Mouse (Mus musculus) heart, adult 18-20 months (tissue): ENCODE data around the gene Gm21969. TPM values are rescaled to one million over a fixed set of nuclear protein-coding genes. Genes with fewer than 3 reads are reported as not detected.

Experiments used
- DNase-seq, 2 experiments: peaks; one replicate each; pipeline ENCODE4 v3.0.0; 2021 to 2022; ENCODE audit warnings: mixed read lengths in 1 of 2
- total RNA-seq, 2 experiments: library from RNA; stranded (reverse); gene quantifications; 2 replicates each; pipeline ENCODE4 v1.2.3; 2021

Gm21969 gene
- total RNA-seq, 2 experiments from 2014 or later: not detected

DNA sequence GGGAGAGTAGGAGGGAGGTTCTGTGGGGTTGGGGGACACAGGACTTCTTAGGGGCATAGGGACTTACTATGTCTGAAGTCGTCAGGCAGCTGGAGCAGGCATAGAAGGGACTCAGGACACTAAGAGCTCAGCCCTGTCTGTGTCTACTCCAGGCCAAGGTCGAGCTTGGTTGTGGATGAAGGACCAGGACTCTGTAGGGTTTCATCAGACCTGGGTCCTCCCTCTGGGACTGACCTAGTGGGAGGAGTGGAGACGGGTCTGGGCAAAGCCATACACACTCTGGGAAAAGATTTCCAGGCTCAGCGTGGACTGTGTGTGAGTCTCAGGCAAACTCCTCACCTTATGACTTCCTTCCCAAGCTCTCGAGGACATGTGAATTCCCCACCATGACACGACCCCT, 16.8 kb downstream of the Gm21969 start:
- no peak for DNase-seq

DNA sequence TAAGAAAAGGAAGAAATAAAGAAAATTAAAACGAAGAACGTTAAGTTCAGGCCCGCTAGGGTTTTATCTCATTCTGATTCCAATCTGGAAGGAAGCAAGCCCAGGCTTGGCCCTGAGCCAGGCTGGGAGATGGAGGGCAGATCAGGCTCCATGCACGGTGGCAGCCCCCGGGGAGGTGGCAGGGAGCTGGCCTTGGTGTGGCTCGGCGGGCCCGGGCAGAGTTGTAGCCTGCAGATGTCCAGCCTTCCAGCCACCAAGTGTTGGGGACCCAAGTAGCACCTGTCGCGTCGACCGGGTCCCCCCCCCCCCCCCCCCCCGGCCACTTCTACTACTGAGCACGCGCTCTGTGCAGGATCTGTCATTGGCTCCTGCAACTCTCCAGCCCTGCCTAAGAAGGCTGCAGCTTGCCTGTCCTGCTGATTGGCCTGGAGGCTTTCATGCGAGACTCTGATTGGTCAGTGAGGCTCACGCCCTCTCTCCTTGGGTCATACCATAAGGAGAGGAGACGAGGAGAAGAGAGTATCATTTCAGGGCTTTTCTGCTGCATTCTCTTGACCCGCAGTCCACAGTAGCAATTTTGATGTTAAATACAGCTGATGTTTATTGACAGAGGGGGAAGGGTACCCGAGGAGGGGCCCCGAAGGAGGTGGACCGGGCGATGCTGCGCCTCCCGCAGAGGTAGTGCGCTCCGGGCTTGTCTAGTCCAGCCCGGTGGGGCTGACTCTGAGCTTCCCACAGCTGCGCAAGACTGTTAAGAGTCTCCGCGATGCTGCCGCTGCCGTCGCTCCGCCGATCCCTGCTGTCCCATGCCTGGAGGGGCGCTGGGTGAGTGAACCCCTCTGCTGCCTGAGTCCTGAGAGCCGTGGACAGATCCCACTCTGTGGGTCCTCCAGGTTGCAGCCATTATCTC, 19.6 kb downstream of the Gm21969 start, which contains the start of gene Aldh4a1:
TSS of gene Aldh4a1 (plus strand) at position 494 of the 910 bp plus-strand sequence.
- peak; percentile 91 to 97 for DNase-seq

DNA sequence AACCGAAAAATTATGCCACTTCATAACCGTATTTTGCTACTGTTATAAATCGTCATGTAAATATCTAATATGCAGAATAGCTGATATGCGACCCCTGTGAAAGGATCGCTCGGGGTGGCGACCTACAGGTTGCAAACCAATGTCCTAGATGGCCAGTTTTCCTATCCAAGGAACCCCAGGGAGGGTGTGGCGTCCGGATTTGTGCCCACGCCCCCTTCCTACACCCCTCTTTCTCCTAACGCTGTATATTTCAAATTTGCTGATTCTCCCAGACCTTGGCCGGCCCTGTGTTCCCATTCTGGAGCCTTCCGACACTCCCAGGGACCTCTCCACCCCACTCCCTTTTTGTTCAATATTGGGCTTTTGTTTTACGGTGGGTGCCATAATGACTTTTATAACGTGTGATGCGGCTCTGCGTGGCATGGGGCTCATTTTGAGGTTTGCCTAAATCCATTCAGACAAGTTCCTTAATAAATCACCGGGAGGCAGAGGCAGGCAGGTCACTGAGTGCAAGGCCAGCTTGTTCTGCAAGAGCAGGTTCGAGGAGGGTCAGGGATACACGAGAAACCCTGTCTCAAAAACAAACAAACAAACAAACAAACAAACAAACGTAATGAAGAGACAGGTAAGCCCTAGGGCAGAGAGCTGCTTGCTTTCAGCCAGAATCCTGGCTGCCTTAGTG, 20.6 kb downstream of the Gm21969 start:
- DNase-seq: no peak

DNA sequence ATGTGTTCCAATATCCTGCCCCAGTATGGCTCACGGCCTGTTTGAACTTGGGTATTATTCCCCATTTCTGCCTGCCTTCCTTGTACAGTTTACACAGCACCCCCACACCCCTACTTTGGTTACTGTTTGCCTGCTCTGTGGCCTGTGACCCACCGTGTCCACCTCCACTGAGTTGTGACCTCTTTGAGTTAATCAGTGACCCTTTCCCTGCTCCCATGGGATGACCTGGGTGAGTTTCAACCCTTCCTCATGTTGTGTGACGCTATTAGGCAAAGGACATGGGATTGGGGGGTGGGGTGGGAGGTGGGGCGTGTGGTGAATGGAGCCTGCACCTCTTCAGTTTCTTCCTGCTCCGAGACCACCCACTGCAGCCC, 21.1 kb downstream of the Gm21969 start:
- DNase-seq: no peak

DNA sequence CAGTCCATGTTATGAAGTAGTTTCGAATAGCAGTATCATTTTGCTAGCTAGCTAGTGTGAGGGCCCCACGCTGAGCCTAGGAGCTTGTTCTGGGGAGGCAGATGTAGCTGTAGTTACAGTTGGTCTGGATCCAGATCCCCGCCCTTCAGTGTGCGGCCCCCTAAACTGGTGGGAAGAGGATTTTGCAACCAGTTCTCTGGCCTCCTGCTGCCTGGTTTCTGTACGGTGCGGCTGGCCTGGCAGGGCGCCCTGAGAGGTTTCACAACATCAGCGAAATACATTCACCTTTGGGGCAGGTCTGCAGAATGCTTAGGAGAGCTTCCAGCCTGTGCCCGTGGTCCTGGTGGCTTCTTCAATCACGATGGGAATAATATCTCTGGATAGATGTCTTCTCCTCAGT, 21.7 kb downstream of the Gm21969 start:
- DNase-seq: peak in 1 of 2 experiments; percentile 29

DNA sequence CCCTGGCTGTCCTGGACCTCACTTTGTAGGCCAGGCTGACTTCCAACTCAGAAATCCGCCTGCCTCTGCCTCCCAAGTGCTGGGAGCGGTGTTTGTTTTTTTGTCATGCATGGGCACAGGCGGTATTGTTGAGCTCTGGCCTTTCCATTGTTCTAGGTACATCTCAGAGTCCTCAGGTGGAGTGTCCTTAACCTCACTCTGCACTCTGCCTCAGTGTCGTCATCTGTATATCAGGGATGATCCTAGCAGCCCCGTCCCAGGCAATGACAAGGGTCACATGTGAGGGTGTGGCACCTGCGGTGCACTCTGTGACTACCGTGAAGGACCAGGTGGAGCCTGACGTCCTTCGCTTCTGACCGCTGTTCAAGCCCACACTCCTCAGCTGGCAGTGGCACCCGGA, 24.4 kb downstream of the Gm21969 start:
- DNase-seq: no peak

DNA sequence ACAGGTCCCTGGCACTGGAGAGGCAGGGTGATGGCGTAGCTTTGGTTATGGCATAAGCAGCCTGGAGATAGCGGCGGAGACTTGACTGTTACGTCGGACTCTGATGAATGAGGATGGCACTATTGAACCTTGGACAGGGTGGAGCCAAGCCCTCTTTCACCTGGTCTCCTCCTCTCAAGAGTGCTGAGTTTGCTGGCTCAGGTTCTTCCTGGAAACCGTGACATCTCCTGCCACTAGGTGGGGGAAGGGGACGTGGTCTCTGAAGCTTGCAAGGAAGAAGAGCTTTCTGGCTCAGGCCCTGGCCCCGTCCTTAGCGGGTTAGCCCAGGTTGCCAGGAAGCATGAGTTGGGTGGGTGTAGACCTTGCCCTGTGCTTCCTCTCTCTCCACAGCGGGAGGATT, 27.2 kb downstream of the Gm21969 start:
- no peak for DNase-seq

DNA sequence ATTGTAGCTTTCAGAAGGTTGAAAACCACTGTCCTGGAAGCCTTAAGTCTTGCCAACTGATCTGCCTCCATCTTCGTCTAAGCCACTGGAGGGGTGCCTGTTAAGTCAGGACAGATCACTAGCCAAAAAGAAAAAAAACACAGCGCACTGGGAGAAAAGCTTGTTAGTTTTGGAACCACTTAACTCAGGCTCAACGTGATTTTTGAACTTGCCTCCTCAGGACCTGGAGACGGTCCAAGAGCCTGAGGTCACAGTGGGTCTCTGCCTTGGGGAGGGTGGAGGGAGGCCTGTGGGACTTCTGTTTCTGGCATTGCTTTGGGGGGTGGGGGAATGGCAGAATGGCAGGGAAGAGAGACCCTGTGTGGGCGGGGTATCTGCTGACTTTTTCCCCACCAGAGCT, 28.2 kb downstream of the Gm21969 start:
- peak in 1 of 2 experiments; percentile 42 for DNase-seq

DNA sequence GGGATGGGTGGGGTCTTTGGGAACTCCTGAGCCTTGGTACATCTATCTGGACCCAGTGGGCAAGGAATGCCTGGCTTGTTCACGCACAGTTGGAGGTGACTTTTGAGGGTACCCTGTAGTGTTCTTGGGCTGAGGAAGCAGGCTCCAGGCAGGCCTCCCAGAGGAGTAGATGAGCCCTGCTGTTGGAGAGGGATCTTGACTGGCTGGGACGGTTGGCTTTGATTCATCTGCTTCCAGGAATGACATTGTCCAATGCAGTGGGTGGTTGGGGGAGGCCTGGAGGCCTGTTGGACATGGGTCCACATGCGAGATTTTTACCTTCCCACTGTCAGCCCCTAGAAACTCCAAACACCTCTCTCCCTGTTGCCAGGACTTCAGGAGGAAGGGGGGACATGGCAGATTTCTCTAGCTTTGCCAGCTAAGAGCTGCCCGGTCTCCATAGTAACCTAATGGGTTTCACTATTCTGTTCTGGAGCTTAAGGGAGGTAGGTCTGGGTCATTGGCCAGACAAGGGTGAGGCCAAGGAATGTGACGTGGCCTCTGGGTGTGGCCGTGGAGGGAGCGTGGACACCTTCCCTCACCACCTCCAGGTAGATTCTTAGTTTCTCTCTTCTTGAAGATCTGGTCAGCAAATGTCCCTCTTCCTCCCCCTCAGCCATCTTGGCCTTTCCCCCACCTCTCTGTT, 28.7 kb downstream of the Gm21969 start:
- DNase-seq: no peak

DNA sequence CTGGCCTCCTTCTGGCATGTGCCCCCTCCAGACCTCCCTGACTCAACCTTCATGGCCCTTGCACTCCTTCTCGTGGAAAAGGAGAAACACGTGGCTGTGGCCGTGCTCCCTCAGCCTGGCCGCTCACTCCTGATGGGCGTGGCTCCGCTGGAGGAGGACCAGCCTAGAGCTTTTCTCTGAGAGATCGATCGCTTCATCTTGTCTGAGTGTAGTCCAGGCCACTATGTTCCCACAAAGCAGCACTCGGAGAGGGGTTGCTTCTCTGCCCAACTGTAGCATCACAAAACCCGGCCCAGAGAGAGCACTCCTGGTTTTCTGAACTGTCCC, 29.2 kb downstream of the Gm21969 start:
- DNase-seq: no peak

DNA sequence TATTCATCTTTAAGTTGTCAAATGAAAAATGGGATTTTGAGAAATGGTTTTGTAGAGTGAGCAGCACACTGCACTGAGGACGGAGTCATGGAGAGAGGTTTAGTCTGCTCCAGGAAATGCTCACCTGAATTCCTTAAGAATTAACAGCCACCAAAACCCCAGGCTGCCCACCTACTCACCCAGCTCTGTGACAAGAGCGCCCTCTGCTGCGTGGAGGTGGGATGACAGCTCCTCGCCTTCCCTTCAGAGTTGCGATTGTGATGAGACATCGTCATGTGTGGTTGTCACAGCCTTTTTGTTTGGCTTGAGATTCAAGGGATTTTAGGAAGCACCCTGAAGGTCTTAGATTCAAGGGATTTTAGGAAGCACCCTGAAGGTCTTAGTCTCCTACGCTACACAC, 33.4 kb downstream of the Gm21969 start:
- peak; percentile 51 to 90 for DNase-seq

DNA sequence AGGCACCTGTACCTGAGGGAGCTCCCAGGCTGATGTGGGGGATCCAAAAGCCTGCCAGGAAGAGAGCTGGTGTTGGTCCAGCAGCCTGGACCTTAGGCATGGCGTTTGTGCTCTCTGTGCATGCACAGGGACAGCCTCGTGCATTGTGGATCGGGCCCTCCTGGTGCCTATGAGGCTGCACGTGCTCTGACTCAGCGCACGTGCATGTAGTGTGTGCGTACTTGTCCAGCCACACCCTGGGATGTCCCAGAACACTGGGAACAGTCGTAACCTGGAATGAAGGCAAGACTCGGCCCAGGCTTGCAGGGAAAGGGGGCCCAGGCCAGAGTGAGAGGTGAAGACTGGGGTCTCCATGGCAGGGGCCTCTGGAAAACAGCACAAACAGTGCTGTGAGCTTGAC, 34.9 kb downstream of the Gm21969 start:
- DNase-seq: no peak

DNA sequence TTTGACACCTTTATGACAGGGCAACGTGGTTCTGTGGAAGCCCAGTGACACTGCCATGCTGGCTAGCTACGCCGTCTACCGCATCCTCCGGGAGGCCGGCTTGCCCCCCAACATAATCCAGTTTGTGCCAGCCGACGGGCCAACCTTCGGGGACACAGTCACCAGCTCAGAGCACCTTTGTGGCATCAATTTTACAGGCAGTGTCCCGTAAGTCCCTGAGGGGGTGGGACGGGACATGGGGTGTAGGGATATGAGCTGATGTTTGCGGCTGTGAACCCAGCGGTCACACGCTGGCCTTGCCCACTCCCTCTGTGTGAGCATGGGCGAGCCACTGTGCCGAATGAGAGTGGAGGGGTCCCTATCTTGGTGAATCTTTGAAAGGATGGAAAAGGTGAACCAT, 35.4 kb downstream of the Gm21969 start:
- DNase-seq: no peak

DNA sequence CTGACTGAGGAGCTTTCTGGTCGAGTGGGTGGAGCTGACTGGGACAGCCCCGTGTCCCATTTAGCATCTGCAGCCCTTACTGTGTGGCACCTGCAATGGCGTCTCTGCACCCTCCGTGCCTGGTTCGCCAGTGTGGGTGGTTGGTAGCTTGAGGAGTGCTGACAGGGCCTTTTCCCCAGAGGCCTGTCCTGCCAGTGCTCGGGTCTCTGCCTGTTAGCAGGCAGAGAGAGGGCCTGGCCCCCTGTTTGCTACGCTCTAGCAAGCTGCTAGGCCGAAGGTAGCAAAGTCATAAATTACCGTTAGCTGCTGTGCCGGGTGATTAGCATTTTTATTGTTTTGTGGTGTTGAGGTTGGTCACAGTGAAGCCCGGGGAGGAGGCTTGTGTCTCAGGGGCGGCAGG, 36.8 kb downstream of the Gm21969 start:
- DNase-seq: no peak

DNA sequence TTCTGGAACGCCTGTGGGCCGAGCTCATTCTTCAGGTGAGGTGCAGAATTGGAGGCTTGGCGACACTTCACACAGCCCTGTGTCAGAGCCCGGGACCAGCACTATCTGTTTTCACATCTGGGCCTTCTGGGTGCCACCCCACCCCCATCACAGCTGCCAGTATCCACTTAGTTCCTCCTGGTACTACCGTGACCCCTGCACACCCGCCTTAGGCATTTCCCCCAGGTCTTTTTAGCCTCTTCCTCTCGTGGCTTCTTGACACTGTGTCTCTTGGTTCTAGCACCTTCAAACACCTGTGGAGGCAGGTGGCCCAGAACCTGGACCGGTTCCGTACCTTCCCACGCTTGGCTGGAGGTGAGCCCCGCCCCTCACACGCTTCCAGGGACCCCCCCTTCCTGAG, 37.3 kb downstream of the Gm21969 start:
- DNase-seq: no peak

DNA sequence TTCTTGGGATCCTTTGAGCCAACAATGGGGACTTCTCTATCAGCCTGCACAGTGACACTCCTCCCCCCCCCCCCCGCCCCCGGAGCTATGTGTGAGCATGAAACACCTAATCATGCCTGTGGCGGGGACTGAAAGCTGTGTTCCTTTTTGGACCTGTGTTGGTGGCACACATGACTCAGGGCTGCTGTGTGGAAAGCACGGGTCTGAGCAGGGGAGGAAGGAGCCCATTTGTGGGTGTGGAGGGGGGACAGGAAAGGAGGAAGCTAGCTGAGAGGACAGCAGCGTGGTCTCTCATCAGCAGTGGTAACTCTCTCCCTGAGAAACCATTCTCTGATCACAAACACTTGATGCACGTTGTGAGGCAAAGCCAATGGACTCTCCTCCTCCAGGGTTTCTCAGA, 37.8 kb downstream of the Gm21969 start:
- no peak for DNase-seq

DNA sequence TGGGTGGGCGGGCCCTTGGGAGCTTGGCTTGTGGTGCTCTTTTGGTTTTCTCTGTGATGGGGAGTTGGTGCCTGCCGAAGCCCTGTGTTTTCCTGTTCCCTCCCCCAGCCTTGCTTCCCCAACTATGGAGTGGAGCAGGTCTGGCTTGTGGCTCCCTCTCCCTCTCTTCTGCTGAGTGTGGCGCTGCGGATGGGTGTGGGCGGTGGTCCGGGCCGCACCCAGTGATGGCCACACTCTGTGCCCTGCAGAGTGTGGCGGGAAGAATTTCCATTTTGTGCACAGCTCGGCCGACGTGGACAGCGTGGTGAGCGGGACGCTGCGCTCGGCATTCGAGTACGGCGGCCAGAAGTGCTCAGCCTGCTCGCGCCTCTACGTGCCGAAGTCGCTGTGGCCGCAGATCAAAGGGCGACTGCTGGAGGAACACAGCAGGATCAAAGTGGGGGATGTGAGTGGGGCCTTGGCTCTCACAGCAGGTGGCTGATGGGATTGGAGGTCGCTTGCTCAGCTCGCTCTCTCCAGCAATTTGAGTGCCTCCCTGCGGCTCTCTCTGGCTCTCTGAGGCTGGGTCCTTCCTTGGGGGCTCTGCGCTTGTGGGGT, 38.9 kb downstream of the Gm21969 start:
- no peak for DNase-seq

DNA sequence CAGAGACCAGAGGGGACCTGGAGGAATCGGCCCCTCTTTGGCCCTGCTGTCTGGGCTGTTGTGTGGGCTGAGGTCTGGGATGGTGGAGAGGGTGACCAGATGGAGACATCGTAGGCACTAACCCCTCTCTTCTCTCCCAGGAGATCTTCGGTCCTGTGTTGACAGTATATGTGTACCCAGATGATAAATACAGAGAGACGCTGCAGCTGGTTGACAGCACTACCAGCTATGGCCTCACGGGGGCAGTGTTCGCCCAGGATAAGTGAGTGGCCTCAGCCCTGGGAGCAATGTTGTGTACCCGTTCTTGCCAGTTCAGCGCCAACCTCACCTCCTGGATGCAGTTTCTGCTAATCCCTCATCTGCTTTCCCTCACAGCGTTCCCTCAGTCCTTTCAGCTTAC, 41.0 kb downstream of the Gm21969 start:
- peak; percentile 46 to 85 for DNase-seq

DNA sequence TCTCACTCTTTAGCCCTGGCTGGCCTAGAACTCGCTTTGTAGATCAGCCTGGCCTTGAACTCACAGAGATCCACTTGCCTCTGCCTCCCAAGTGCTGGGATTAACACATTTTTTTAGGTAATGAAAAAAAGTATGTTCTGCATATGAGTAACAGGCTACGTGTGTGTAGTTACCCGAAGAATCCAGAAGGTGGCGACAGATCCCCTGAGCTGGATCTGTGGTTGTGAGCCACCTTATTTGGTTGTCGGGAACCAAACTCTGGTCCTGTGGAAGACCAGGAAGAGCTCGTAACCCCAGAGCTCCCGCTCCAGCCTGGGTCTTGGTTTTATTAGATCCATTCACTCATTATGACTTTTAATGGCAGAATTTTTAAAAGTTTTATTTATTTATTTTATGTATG, 43.9 kb downstream of the Gm21969 start:
- no peak for DNase-seq

DNA sequence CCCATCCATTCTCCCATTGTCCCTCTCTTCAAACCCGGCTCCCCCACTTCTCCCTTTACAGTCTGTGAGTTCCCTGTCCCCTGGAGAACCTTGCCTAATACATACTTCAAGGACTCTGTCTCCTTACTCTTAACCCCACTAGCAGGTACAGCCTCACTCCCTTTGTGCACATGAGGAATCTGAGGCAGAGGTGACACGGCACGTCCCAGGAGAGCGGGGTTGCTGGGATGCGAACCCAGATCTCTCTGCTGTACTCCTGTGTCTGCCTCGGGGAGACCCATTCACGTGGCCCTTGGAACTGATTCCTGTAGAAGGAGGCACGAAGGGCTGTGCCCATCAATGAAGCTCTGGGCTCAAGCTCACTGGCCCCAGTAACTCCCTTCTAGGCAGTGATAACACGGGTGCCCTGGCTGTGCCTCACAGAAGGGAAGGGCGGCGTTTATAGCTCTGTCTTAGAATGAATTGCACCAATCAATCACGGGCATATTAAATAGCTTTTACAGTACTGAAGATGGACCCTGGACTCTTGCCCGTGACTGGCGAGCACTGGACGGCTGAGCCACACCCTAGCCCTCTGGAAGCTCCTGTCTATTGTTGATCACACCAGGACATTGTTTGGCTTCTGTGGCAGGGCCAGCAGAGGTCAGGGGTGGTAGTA, 47.2 kb downstream of the Gm21969 start:
- DNase-seq: no peak

DNA sequence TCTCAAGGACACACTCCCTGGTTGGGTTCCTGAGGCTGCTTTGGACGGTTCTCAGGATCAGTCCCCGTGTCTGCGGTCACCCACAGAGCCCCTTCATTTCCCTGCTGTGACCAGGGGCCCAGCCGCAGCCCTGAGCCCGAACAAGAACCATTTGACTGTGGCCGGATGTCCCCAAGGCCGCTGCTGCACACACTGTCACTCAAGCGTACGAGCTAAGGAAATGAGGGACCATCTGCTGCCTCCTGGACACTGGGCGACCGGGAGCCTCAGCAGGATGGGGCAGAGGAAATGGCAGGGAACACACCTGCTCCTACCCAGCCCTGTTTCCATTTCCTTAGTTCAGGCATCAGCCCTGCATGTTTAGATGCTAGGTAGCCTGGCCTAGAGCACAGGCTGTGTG, 47.9 kb downstream of the Gm21969 start:
- DNase-seq: no peak

DNA sequence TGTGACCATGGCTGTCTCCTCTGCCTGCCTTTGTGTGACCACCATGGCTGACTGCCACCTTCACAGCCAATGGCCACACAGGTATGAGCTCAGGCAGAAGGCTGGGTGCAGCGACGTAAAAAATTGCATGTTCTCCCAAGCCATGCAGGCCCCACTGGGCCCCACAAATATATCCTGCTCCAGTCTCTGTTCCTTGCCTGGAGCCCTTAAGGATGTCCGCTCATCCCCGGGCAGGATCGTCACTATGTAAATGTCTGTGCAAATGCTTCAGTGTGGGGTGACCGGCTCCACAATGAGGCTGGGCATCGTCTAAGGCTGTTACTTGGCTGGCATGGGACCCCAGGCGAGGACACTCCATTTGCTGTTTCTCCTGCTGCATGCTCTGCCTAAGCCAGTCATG, 50.3 kb downstream of the Gm21969 start, which contains the start of gene Tas1r2:
TSS of gene Tas1r2 (plus strand) at position 301 of the 400 bp plus-strand sequence.
- DNase-seq: no peak
